Mouse (Mus musculus) megakaryocyte-erythroid progenitor cell, adult 5-6 weeks (primary cell): ENCODE measurements at regions not wholly inside any gene's neighbourhood (a gene's known extent, or its start where the extent isn't known, plus 50 kb on each side); places are given as distances from the start of the nearest gene placed in this dataset.

Experiments used
- ATAC-seq: replicated peaks from 2 replicates; pipeline ENCODE4 v1.8.0; 2016; ENCODE audit warnings: mild to moderate bottlenecking, inconsistent platforms; ENCODE audit not compliant: severe bottlenecking, poor library complexity, low FRiP score, low TSS enrichment

- ATAC-seq, result no peak
Measured at GRCm38 (mm10) chr14:61665815-61666214, 58.6 kb downstream of the Kcnrg start.

GRCm38 (mm10) chr14:61673184-61673583 is 65.9 kb downstream of the Kcnrg start:
- ATAC-seq, result no peak

GRCm38 (mm10) chr14:61678107-61678506 is 70.8 kb downstream of the Kcnrg start:
- no peak for ATAC-seq

- ATAC-seq, result peak; percentile 75
Measured at GRCm38 (mm10) chr14:61680818-61681707, 73.8 kb downstream of the Kcnrg start.

- ATAC-seq, result peak; percentile 43
Measured at GRCm38 (mm10) chr14:61681708-61682701, 74.7 kb downstream of the Kcnrg start.

- ATAC-seq, result peak; percentile 11; the same call in 1 of the 2 replicates
Measured at GRCm38 (mm10) chr14:61682721-61683355, 75.6 kb downstream of the Kcnrg start.

GRCm38 (mm10) chr14:61683356-61683740 is 76.1 kb downstream of the Kcnrg start:
- ATAC-seq, result no peak

GRCm38 (mm10) chr14:61683791-61684411 is 76.6 kb downstream of the Kcnrg start:
- ATAC-seq, result no peak

- ATAC-seq, result no peak
Measured at GRCm38 (mm10) chr14:61684473-61685230, 77.4 kb downstream of the Kcnrg start.

- ATAC-seq, result no peak
Measured at GRCm38 (mm10) chr14:61685231-61685800, 78.1 kb downstream of the Kcnrg start.

- no peak for ATAC-seq
Measured at GRCm38 (mm10) chr14:61686101-61686691, 78.9 kb downstream of the Kcnrg start.

GRCm38 (mm10) chr14:61686821-61687341 is 79.6 kb downstream of the Kcnrg start:
- ATAC-seq, result no peak

GRCm38 (mm10) chr14:61687346-61688012 is 80.2 kb downstream of the Kcnrg start:
- no peak for ATAC-seq

GRCm38 (mm10) chr14:61688013-61688520 is 80.8 kb downstream of the Kcnrg start:
- ATAC-seq, result no peak

- ATAC-seq, result no peak
Measured at GRCm38 (mm10) chr14:61688666-61689065, 81.4 kb downstream of the Kcnrg start.

- no peak for ATAC-seq
Measured at GRCm38 (mm10) chr14:61689281-61689680, 82.0 kb downstream of the Kcnrg start.

GRCm38 (mm10) chr14:61689776-61690175 is 82.5 kb downstream of the Kcnrg start:
- ATAC-seq, result no peak
